8 mouse cellular contexts compared by ENCODE assay signal in the genomic region with DNA sequence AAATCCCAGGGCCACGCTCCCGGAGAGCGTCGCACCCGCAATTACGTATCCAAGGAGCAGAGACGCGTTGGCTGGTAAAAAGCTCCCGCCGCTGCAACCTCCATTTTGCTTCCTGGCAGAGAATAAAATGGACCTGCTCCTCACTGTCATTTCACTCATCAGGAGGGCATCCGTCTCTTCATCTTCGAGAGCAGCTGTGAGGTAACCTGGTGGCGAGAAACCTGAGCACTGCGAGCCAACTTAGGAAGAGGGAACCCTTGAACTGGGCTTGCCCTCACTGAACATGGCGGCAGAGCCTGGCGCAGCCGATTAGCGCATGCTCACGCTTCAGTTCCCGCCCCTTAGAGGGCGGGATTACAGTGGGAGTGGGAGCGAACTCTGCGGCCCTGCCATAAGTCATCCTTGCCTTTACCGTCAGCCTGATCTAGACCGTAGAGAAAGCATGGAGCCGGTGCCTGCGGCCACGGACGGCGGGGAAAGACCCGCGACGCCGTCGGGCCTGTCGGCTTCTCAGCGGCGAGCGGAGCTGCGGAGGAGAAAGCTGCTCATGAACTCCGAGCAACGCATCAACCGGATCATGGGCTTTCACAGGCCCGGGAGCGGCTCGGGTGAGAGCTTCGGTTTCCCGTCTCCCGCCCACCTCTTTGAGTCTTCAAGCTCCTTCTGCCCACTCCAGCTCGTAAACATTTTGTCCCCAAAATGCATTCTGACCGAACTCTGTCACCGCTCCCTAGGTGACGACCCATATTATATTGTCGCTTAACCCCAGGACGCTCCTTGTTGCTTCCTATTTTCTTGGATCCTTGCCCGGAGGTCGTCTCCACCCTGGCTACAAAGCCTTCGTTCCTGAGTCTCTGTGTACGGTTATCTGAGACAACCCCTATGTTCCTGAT. TPM values are rescaled to one million over a fixed set of nuclear protein-coding genes. Genes with fewer than 3 reads are reported as not detected.
DNase-seq lines count a peak whose midpoint lies in the region; ATAC-seq and TF ChIP-seq lines count a peak whose summit lies in the region.

Caml (plus strand) TSS at position 357 of the 893 bp plus-strand sequence.

- peaks cover 24% of the 10 kb centered on the region for H3K36me3 ChIP-seq in heart, embryonic 12.5 days
- H3K36me3 ChIP-seq in kidney, postnatal 0 days (ENCODE audit: insufficient read depth, low read length), result no peaks in the 10 kb centered on the region
- peaks cover 5% of the 10 kb centered on the region; the same call in 1 of the 2 replicates for H3K36me3 ChIP-seq in liver, embryonic 11.5 days (ENCODE audit: control insufficient read depth, insufficient read depth, low read length)
- peaks cover 7% of the 10 kb centered on the region; the same call in 1 of the 2 replicates for H3K36me3 ChIP-seq in stomach, embryonic 14.5 days (ENCODE audit: control insufficient read depth, insufficient read depth, low read length)

- no peaks in the 10 kb centered on the region for H3K9me3 ChIP-seq in heart, embryonic 12.5 days (replicated peaks)
- H3K9me3 ChIP-seq in kidney, postnatal 0 days (replicated peaks; ENCODE audit: low read length), result no peaks in the 10 kb centered on the region
- H3K9me3 ChIP-seq in liver, embryonic 11.5 days (ENCODE audit: control insufficient read depth, low read length), result no peaks in the 10 kb centered on the region
- no peaks in the 10 kb centered on the region for H3K9me3 ChIP-seq in stomach, embryonic 14.5 days (ENCODE audit: control insufficient read depth, low read depth, low read length)

- peak within 1 kb of the TSS; percentile 95 for H3K4me2 ChIP-seq in heart, embryonic 12.5 days
- H3K4me2 ChIP-seq in kidney, postnatal 0 days (ENCODE audit: low read length), result peak within 1 kb of the TSS; percentile 87
- H3K4me2 ChIP-seq in liver, embryonic 11.5 days, result peak within 1 kb of the TSS; percentile 95
- peak within 1 kb of the TSS; percentile 86 for H3K4me2 ChIP-seq in stomach, embryonic 14.5 days (replicated peaks; ENCODE audit: low read depth, low read length)

- peak within 1 kb of the TSS; percentile 83 for H3K4me3 ChIP-seq in heart, embryonic 12.5 days
- peak within 1 kb of the TSS; percentile 85 for H3K4me3 ChIP-seq in kidney, postnatal 0 days (replicated peaks; ENCODE audit: low read depth, low read length)
- H3K4me3 ChIP-seq in liver, embryonic 11.5 days (ENCODE audit: low read depth, low read length), result peak within 1 kb of the TSS; percentile 76
- peak within 1 kb of the TSS; percentile 80 for H3K4me3 ChIP-seq in stomach, embryonic 14.5 days (ENCODE audit: low read depth, low read length)

- no peaks in the 10 kb centered on the region for H3K27me3 ChIP-seq in heart, embryonic 12.5 days (replicated peaks)
- H3K27me3 ChIP-seq in kidney, postnatal 0 days (ENCODE audit: insufficient read depth, low read length), result no peaks in the 10 kb centered on the region
- H3K27me3 ChIP-seq in liver, embryonic 11.5 days (replicated peaks; ENCODE audit: control insufficient read depth, insufficient read depth, low read length), result no peaks in the 10 kb centered on the region
- no peaks in the 10 kb centered on the region for H3K27me3 ChIP-seq in stomach, embryonic 14.5 days (ENCODE audit: control insufficient read depth, insufficient read depth, low read length)

- H3K4me1 ChIP-seq in heart, embryonic 12.5 days (replicated peaks), result peaks cover 14% of the 10 kb centered on the region
- H3K4me1 ChIP-seq in kidney, postnatal 0 days (replicated peaks; ENCODE audit: insufficient read depth, low read length), result peaks cover 3% of the 10 kb centered on the region; the same call in 1 of the 2 replicates
- peaks cover 9% of the 10 kb centered on the region for H3K4me1 ChIP-seq in liver, embryonic 11.5 days (replicated peaks; ENCODE audit: control insufficient read depth, insufficient read depth, low read length)
- peaks cover 16% of the 10 kb centered on the region for H3K4me1 ChIP-seq in stomach, embryonic 14.5 days (ENCODE audit: control insufficient read depth, insufficient read depth, low read length)

- ATAC-seq in erythroid progenitor cell, adult 5-6 weeks (replicated peaks; ENCODE audit: low FRiP score, poor library complexity, severe bottlenecking), result peak; percentile 96
- ATAC-seq in heart, embryonic 12.5 days (ENCODE audit: insufficient number of reproducible peaks, low FRiP score), result peak; percentile 97
- peak; percentile 98 for ATAC-seq in kidney, postnatal 0 days (replicated peaks; ENCODE audit: low FRiP score, low read depth)
- peak; percentile 98 for ATAC-seq in liver, embryonic 11.5 days (replicated peaks; ENCODE audit: low FRiP score)
- ATAC-seq in stomach, embryonic 14.5 days (ENCODE audit: insufficient number of reproducible peaks, insufficient read depth, low FRiP score, low read depth), result peak; percentile 98

- peak; percentile 93 for DNase-seq in CD4-positive helper T cell, adult 2 months (ENCODE audit: low read depth, low spot score)
- peak; percentile 86 for DNase-seq in brain, embryonic 18.5 days (ENCODE audit: low read depth, low spot score)
- DNase-seq in kidney, postnatal 0 days (ENCODE audit: low spot score), result peak; percentile 95
- DNase-seq in liver, embryonic 11.5 days (ENCODE audit: low spot score), result peak; percentile 87
- peak; percentile 96 for DNase-seq in naive thymus-derived CD4-positive, alpha-beta T cell, adult 2 months (ENCODE audit: low read depth)

- H3K27ac ChIP-seq in heart, embryonic 12.5 days (ENCODE audit: poor library complexity, severe bottlenecking), result peak within 1 kb of the TSS; percentile 75
- peak within 1 kb of the TSS; percentile 86 for H3K27ac ChIP-seq in kidney, postnatal 0 days
- H3K27ac ChIP-seq in liver, embryonic 11.5 days (ENCODE audit: low read depth, low read length), result peak within 1 kb of the TSS; percentile 70
- H3K27ac ChIP-seq in stomach, embryonic 14.5 days (ENCODE audit: low read length), result peak within 1 kb of the TSS; percentile 85

- peak; percentile 37; the same call in 1 of the 2 replicates for TF ChIP-seq CTCF in kidney, postnatal 0 days (IDR thresholded peaks at IDR 0.05; ENCODE audit: low read depth)

- WGBS in heart, embryonic 12.5 days, result under 1% methylated on average over 59 of the region's 59 CpGs
- WGBS in kidney, postnatal 0 days, result under 1% methylated on average over 59 of the region's 59 CpGs
- WGBS in liver, embryonic 11.5 days, result under 1% methylated on average over 59 of the region's 59 CpGs
- under 1% methylated on average over 59 of the region's 59 CpGs for WGBS in stomach, embryonic 14.5 days

- H3K9ac ChIP-seq in heart, embryonic 12.5 days, result peak within 1 kb of the TSS; percentile 80
- H3K9ac ChIP-seq in kidney, postnatal 0 days (ENCODE audit: low read depth, low read length), result peak within 1 kb of the TSS; percentile 77
- H3K9ac ChIP-seq in liver, embryonic 11.5 days (ENCODE audit: low read depth, low read length), result peak within 1 kb of the TSS; percentile 78
- peak within 1 kb of the TSS; percentile 79 for H3K9ac ChIP-seq in stomach, embryonic 14.5 days (replicated peaks; ENCODE audit: low read depth, low read length)

RNA-seq across cellular contexts. Expression of gene Caml, which starts in this region (rescaled TPM):
- total RNA-seq in erythroid progenitor cell, adult 5-6 weeks (2015; ENCODE audit: low replicate concordance), result 15.5 and 34.6 TPM in 2 replicates
- 34.7 and 35.4 TPM in 2 replicates for total RNA-seq in erythroid progenitor cell, adult 5-6 weeks (2017; ENCODE audit: low replicate concordance)
- polyA plus RNA-seq in heart, embryonic 12.5 days (2016; fragmentation: Nextera tagmentation; extraction: Ambion mirVana), result 34.7 and 35.8 TPM in 2 replicates
- 50.6 and 53.0 TPM in 2 replicates for polyA plus RNA-seq in kidney, postnatal 0 days (2015; fragmentation: Nextera tagmentation; extraction: Ambion mirVana)
- polyA plus RNA-seq in liver, embryonic 11.5 days (2014; fragmentation: Nextera tagmentation; extraction: Ambion mirVana), result 35.8 and 36.2 TPM in 2 replicates
- polyA plus RNA-seq in stomach, embryonic 14.5 days (2014; fragmentation: Nextera tagmentation; extraction: Ambion mirVana), result 57.8 and 58.0 TPM in 2 replicates

Comparison
In these comparisons a context has a peak if more than half of its experiments do, and no peak if none do; other contexts are left out.
1. Peak in every context shown above with its lines: DNase-seq, ATAC-seq, H3K4me3 ChIP-seq and H3K27ac ChIP-seq.